Mouse (Mus musculus) forebrain, postnatal 0 days (tissue): ENCODE measurements around the gene Snrnp70. TPM values are rescaled to one million over a fixed set of nuclear protein-coding genes. Genes with fewer than 3 reads are reported as not detected.
A peak's percentile ranks its signal among the peaks of the same experiment; 100 is the strongest.

Experiments used
- ATAC-seq: fragments of 200-750 bp; cut with Nextera tagmentation; 2 replicates; pipeline ENCODE4 v1.8.0; 2017; ENCODE audit warnings: mild to moderate bottlenecking, moderate library complexity
- DNase-seq: peaks from one replicate; pipeline ENCODE4 v3.0.0-alpha.2; 2015
- H3K27ac ChIP-seq: fragments of 300-500 bp; sonication (generic); 2 replicates; pipeline ENCODE4 v1.5.1; 2014; ENCODE audit warnings: low read depth, mild to moderate bottlenecking, antibody characterized with exemption, low read length, moderate library complexity, mixed read lengths
- H3K27me3 ChIP-seq: fragments of 300-500 bp; sonication (generic); 2 replicates; pipeline ENCODE4 v1.6.1; 2014; ENCODE audit warnings: mild to moderate bottlenecking, low read length, mixed read lengths; ENCODE audit not compliant: insufficient read depth
- H3K36me3 ChIP-seq: fragments of 300-500 bp; sonication (generic); 2 replicates; pipeline ENCODE4 v1.6.1; 2014; ENCODE audit warnings: mild to moderate bottlenecking, moderate library complexity; ENCODE audit not compliant: insufficient read depth
- H3K4me1 ChIP-seq: fragments of 300-500 bp; sonication (generic); 2 replicates; pipeline ENCODE4 v1.6.1; 2014; ENCODE audit warnings: antibody characterized with exemption; ENCODE audit not compliant: insufficient read depth
- H3K4me2 ChIP-seq: fragments of 300-500 bp; sonication (generic); 2 replicates; pipeline ENCODE4 v1.6.1; 2014; ENCODE audit warnings: low read depth, mild to moderate bottlenecking, moderate library complexity
- H3K4me3 ChIP-seq: fragments of 300-500 bp; sonication (generic); 2 replicates; pipeline ENCODE4 v1.5.1; 2014; ENCODE audit warnings: low read depth, low read length, mixed read lengths
- H3K9ac ChIP-seq: fragments of 300-500 bp; sonication (generic); 2 replicates; pipeline ENCODE4 v1.6.1; 2014; ENCODE audit warnings: mild to moderate bottlenecking
- H3K9me3 ChIP-seq: fragments of 300-500 bp; sonication (generic); 2 replicates; pipeline ENCODE4 v1.6.1; 2016; ENCODE audit warnings: low read length
- CTCF ChIP-seq: sonication (generic); IDR thresholded peaks from 2 replicates; pipeline ENCODE4 v1.5.1; 2016; ENCODE audit warnings: antibody characterized with exemption, control low read depth, low read depth
- WGBS: fragments of 180-500 bp; shearing (Covaris S2); extraction: QIAGEN DNeasy Blood & Tissue Kit; methylation state at CpG from one replicate; pipeline ENCODE4 v1.1.7; 2014; 5-methylcytosine and 5-hydroxymethylcytosine counted together
- polyA plus RNA-seq: library from polyadenylated mRNA; unstranded; fragments of >200 nt; fragmentation: Nextera tagmentation; extraction: Ambion mirVana; gene quantifications from 2 replicates; pipeline ENCODE4 v1.2.1, GENCODE M21; 2015
- total RNA-seq: library from RNA; depleted of rRNA; stranded (reverse); fragments of >200 nt; gene quantifications from 2 replicates; pipeline ENCODE4 v1.2.3, GENCODE M21; 2014; rRNA removed

Snrnp70 gene
- total RNA-seq (247 and 310 TPM in 2 replicates), polyA plus RNA-seq (116 and 124 TPM in 2 replicates)

- no peaks in the 10 kb centered on the region for H3K27me3 ChIP-seq
- peak within 1 kb of the TSS; percentile 90 for H3K4me3 ChIP-seq
- peaks cover 14% of the 10 kb centered on the region for H3K4me1 ChIP-seq
- peak; percentile 100 for DNase-seq
- H3K4me2 ChIP-seq = peak within 1 kb of the TSS; percentile 85
- peak; percentile 97 for ATAC-seq
- H3K27ac ChIP-seq = peak within 1 kb of the TSS; percentile 99
- peak within 1 kb of the TSS; percentile 80 for H3K9ac ChIP-seq
- no peaks in the 10 kb centered on the region for H3K9me3 ChIP-seq
- H3K36me3 ChIP-seq = peaks cover 15% of the 10 kb centered on the region
- WGBS = 2% methylated on average over 60 of the region's 60 CpGs
- no peak for TF ChIP-seq CTCF
These were observed at the start of gene Snrnp70 for GRCm38 (mm10) chr7:45395578-45396336. Gene Snrnp70, minus strand, starts transcription at chr7:45395742.

GRCm38 (mm10) chr7:45443526-45444420, 48.2 kb upstream of the Snrnp70 start:
- H3K4me1 ChIP-seq = no peaks in the 10 kb centered on the region
- H3K9me3 ChIP-seq = no peaks in the 10 kb centered on the region
- H3K4me3 ChIP-seq = no peak overlapping the region
- no peak for TF ChIP-seq CTCF
- no peak for DNase-seq
- H3K36me3 ChIP-seq = peaks cover 18% of the 10 kb centered on the region
- no peak overlapping the region for H3K27ac ChIP-seq
- H3K9ac ChIP-seq = no peak overlapping the region
- ATAC-seq = no peak
- H3K27me3 ChIP-seq = no peaks in the 10 kb centered on the region
- WGBS = 91% methylated on average over 22 of the region's 22 CpGs
- no peak overlapping the region for H3K4me2 ChIP-seq

GRCm38 (mm10) chr7:45437521-45438276, 42.2 kb upstream of the Snrnp70 start, which contains the start of gene Ruvbl2:
Gene Ruvbl2, minus strand, starts transcription at chr7:45438096.
- WGBS = 25% methylated on average over 19 of the region's 19 CpGs
- H3K9ac ChIP-seq = no peak within 1 kb of the TSS
- H3K9me3 ChIP-seq = no peaks in the 10 kb centered on the region
- H3K4me3 ChIP-seq = no peak within 1 kb of the TSS
- H3K4me1 ChIP-seq = peaks cover 19% of the 10 kb centered on the region
- DNase-seq = no peak
- no peak for ATAC-seq
- no peak within 1 kb of the TSS for H3K4me2 ChIP-seq
- TF ChIP-seq CTCF = 0 out of 2 replicates have a peak, but pooled peaks have one; percentile 6
- H3K36me3 ChIP-seq = no peaks in the 10 kb centered on the region
- H3K27ac ChIP-seq = no peak within 1 kb of the TSS
- H3K27me3 ChIP-seq = no peaks in the 10 kb centered on the region

- H3K4me3 ChIP-seq = no peak overlapping the region
- WGBS = 34% methylated on average over 6 of the region's 6 CpGs
- DNase-seq (no peak), ATAC-seq (no peak)
- H3K27ac ChIP-seq = no peak overlapping the region
- peaks cover 19% of the 10 kb centered on the region for H3K4me1 ChIP-seq
- H3K36me3 ChIP-seq = no peaks in the 10 kb centered on the region
- TF ChIP-seq CTCF = no peak
- H3K9ac ChIP-seq = no peak overlapping the region
- no peak overlapping the region for H3K4me2 ChIP-seq
- H3K9me3 ChIP-seq = no peaks in the 10 kb centered on the region
- H3K27me3 ChIP-seq = no peaks in the 10 kb centered on the region
These were observed 41.5 kb upstream of the Snrnp70 start for GRCm38 (mm10) chr7:45437046-45437445.

GRCm38 (mm10) chr7:45436444-45436843, 40.9 kb upstream of the Snrnp70 start:
- no peaks in the 10 kb centered on the region for H3K36me3 ChIP-seq
- 93% methylated on average over 5 of the region's 5 CpGs for whole genome bisulfite sequencing
- ATAC-seq = no peak
- no peaks in the 10 kb centered on the region for H3K27me3 ChIP-seq
- no peaks in the 10 kb centered on the region for H3K9me3 ChIP-seq
- H3K27ac ChIP-seq = no peak overlapping the region
- H3K4me3 ChIP-seq = no peak overlapping the region
- no peak for DNase-seq
- no peak overlapping the region for H3K9ac ChIP-seq
- no peak for TF ChIP-seq CTCF
- H3K4me2 ChIP-seq = no peak overlapping the region
- peaks cover 19% of the 10 kb centered on the region for H3K4me1 ChIP-seq

GRCm38 (mm10) chr7:45435038-45435437, 39.5 kb upstream of the Snrnp70 start:
- DNase-seq = no peak
- peak overlapping the region; percentile 93 for H3K4me2 ChIP-seq
- TF ChIP-seq CTCF = no peak
- H3K9me3 ChIP-seq = no peaks in the 10 kb centered on the region
- H3K9ac ChIP-seq = peak overlapping the region; percentile 72
- H3K27me3 ChIP-seq = no peaks in the 10 kb centered on the region
- WGBS = 1% methylated on average over 16 of the region's 16 CpGs
- ATAC-seq = peak; percentile 3
- no peak overlapping the region for H3K27ac ChIP-seq
- peaks cover 12% of the 10 kb centered on the region; the same call in 1 of the 2 replicates for H3K36me3 ChIP-seq
- peak overlapping the region; percentile 79 for H3K4me3 ChIP-seq
- peaks cover 19% of the 10 kb centered on the region for H3K4me1 ChIP-seq
